Mouse (Mus musculus) yolk sac, embryonic 10.5 days (tissue): ENCODE results near the gene Lsg1.

Experiments
- DNase-seq: peaks from one replicate; pipeline ENCODE4 v3.0.0-alpha.2; 2017; ENCODE audit warnings: low spot score

Lsg1 gene

GRCm38 (mm10) chr16:30587494-30588327 lies at the start of gene Lsg1:
Gene Lsg1 (minus strand): TSS chr16:30587592.
- DNase-seq: peak; percentile 89

DNA sequence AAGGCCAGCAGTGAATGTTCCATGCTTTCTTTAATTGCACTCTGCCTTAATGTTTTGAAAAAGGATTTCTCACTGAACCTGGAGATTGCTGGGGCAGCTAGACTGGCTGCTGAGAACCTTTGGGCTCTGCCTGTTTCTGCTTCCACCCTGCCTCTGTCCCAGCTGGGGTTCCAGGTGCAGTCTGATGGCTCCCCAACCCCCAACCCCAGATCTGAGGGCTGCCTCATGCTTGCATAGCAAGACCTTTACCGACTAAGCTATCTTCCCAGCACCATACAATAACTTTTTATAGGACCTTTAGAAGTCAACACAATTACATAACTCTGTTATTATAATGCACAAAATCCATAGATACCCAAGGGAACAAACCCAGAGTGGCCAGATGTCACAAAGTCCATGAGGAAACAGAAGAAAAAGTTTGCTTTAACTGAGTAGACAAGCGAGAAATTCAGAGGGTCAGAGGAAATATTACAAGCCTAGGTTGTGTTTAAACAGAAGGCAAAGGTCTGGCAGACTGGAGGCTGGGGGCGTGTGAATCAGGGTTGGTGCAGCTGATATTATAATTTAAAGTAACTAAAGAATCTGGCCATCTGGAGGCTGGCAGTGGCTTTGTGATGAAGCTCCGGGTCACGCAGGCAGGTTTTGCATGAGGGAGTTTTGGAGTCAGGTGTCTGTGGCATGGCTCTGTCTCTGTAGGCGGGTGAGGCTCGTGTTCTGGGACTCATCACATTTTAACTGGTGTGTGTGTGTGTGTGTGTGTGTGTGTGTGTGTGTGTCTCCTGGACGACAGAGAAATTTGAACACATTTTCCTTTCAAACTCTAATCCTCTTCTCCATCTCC lies 46.7 kb upstream of the Lsg1 start:
- no peak for DNase-seq

- DNase-seq: no peak
These were observed 42.1 kb upstream of the Lsg1 start for GRCm38 (mm10) chr16:30629509-30629908.

DNA sequence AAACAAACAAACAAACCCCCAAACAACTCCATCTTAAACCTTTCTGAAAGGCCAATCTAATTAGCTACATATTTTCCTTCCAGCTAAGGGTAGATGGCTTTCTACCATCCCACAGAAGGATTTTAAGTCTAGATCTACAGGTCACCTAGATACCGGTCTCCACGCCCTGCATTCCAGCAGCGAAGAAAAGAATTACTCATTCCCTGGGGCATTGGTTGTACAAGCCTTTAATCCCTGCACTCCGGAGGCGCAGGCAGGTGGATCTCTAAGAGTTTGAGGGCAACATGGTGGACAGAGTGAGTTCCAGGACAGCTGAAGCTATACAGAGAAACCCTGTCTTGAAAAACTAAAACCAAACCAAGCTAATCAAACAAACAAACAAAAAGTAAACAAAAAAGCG lies 41.0 kb upstream of the Lsg1 start:
- DNase-seq: no peak

DNA sequence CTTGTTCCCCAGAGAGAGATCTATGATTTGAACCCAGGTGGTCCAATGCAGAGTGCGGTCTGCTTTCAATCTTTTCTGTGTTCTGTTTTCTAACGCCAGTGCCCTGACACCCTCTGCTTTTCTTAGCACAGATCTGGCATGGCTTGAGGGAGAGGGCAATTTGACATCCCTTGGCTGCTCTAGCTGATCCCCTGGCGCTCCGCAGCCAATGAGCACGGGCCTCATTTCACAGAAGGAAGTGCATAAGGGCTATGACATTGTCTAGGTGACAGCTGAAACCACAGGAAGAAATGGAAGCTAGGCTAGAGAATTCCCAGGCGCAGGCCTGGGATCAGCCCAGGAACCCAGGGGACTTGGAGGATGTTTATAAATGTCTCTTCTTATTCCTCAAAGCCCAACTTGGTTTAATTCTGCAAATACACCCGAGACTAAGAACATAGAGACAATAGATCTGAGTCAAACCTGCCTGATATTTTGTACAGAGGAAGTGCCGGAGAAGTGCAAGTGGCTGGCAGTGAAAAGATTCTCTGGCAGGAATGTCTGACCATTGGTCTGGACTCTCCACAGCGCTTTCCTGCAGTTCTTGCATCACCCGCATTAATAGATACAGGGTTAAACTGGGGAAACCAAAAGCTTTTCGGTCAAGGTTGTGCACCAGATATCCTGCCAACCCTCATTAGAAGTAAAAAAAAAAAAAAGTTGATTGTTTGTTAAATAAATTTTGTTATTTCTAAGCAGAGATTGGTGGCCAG lies 40.4 kb upstream of the Lsg1 start:
- DNase-seq: no peak

DNA sequence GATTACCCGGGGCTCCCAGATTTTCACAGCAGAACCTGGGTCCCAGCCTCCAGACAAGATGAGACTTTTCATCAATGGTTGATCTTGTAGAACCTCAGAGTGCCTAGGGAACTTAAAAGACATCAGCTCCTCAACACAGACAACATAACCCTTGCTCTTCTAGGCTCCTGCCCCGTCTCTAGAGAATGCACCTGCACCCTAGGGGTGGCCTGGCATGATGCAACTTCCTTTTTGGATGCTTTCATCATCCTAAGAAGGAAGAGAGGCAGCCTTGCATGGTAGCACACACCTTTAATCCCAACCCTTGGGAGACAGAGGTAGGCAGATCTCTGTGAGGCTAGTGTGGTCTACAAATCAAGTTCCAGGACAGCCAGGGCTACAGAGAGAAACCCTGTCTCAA lies 37.2 kb upstream of the Lsg1 start:
- no peak for DNase-seq

- no peak for DNase-seq
These were observed 36.3 kb upstream of the Lsg1 start for GRCm38 (mm10) chr16:30623645-30624044.

GRCm38 (mm10) chr16:30616281-30616680 lies 28.9 kb upstream of the Lsg1 start:
- DNase-seq: no peak

DNA sequence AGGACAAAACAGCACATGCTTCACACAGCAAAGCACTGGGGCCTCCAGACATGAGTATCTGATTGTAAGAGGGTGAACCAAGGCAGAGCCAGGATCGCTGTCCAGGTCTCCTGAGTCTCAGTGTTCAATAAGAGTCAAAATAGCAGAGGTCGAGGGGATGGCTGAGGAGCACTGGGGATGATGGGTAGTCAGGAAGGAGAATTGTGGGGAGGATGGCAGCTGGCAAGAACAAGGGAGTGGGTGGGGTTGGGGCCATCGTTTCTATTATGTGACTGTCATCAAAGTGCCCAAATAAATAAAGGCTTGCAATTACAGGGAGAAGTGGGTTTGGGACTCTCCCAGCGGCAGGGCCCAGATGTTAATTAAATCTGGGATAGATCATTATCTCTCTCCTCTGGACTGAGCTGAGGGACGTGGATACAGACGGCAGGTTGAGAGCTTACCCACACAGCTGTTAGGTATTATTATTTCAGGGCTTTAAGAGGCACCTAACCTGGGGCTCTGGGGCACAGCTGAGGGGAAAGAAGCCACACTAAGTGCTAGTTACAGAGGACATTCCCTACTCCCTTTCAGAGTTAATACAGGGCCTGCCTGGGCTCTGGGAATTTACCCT lies 27.4 kb upstream of the Lsg1 start:
- no peak for DNase-seq

DNA sequence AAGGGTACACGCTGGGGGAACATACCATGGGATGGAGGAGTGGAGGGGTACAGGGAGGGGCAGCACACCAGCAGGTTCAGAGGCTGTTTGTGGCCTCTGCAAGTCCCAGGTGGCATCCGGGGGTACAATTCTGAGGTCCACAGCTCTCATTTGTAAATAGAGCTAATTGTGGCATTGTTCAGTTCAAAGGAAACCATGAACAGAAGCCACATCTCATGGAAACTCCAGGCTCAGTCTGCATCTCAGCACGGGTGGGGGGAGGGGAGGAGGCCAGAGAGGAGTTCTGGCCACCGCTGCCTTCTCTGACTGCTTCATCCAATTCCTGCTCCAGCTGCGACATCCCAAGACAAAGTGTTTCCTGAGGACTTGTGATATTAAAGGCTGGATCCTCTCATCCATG lies 26.7 kb upstream of the Lsg1 start:
- no peak for DNase-seq

DNA sequence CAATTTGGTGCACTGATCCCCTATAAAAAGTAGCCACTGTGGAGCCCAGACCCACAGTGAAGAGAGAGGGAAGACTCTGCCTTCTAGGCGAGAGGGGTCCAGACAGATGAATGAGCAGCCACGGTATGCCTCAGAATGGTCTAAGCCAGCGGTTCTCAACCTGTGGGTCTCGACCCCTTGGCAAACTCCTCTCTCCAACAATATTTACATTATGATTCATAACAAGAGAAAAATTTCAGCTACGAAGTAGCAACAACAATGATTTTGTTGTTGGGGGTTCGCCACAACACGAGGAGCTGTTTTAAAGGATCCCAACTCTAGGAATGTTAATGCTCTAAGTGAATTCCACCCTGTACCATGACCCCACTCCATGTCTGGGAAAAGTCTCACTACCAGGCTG lies 25.7 kb upstream of the Lsg1 start:
- DNase-seq: no peak

DNA sequence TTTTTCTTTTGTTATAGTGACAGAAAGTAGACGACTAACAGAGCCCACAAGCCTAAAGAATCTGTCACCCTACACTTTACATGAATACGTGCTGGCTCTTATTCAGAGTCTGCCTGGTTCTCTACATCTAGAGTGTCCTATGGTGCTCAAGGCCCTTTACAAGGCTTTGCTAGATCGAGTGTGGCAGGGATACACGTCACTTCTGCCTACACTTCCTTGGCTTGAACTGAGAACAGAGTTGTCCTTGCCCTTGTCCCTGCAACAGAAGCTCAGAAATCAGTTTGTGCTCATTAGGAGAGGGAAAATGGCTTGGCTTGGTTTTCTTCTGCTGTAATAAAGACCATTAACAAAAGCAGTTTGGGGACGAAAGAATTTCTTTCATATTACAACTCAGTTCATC lies 23.9 kb upstream of the Lsg1 start:
- DNase-seq: no peak

DNA sequence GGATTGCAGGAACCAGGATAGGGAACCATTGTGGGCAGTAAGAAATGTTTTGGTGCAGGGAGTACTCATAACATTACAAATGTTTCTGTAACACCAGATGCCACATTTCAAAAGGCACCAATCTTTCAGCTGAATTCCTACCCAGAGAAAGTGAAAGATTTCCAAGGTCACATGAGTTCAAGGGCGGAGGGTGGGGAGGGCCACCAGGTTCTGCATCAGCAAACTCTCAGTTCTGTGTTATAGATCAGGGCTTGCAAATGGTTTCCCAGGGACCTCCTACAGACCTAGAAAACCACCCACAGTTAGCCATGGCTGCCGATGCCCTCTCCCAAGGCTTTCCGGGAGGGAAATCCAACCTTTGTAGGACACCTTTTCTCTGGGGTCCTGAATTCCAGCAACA lies 20.5 kb upstream of the Lsg1 start:
- DNase-seq: no peak

DNA sequence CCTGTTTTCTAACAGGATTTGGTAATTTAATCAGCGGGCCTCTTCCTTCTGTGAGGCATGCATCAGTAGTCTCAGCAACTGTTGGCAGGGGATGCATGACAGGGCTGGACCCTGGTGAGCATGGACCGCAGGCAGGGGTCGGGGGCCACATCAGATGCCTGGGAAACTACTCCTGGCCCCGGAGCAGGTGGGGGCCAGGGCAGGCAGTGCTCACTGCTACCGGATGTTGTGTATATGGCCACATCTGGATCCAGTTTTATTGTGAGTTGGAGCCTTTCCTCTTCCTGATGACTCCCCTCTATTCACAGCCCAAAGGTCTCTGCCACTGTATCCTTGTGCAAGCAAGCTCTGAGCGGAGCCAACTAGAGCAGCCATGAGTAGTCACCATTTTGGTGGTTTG lies 18.1 kb upstream of the Lsg1 start:
- no peak for DNase-seq

DNA sequence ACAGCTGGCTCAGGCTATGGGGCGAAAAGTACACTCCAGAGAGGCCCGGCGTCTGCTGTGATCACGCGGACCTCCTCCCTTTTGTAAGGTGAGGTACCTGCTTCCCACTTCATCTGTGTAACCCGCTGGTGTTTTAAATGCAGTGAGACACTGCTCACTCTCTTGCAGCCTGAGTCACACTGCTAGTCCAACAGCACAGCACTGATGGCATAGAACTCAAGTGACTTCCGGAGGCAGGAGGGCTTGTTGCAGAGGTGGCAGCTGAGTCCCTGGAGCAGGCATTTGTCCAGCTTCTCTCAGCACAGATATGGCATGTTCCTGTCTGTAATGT lies 17.4 kb upstream of the Lsg1 start:
- no peak for DNase-seq

DNA sequence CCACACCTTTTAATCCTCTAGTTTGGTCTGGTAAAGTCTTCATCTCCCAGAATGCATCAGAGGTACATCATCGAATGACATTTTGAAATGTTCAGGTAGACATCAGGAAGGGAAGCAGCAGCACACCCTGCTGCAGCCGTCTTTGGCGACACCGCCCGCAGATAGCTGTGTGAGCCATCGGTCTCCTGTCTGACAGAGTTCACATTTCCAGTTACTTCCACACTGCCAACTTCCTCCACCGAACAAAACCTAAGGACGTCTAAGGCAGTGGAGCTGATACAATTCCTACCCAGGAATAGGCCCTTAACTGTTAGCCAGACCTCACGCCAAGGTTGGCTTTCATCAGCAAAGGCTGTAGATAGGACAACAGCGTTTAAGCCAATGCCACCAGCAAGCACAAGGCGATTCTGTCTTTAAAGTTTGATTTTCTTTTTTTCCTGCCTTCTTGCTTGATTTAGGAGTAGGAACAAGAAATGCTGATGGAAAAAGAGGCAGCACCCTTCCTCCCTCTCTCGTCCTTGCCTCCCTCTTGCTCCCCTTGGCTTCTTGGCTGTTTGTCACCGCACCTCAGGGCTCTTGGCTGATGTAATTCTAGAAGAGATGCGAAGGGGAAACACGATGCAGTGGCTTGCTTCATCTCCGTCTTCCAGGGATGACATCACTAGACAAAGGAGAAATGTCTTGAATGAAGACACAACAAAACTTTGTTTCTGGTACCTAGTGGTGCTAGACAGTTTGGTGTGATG lies 16.8 kb upstream of the Lsg1 start:
- DNase-seq: no peak

GRCm38 (mm10) chr16:30603531-30603842 lies 16.1 kb upstream of the Lsg1 start:
- DNase-seq: no peak

GRCm38 (mm10) chr16:30602684-30603530 lies 15.5 kb upstream of the Lsg1 start:
- DNase-seq: no peak

GRCm38 (mm10) chr16:30601946-30602345 lies 14.6 kb upstream of the Lsg1 start:
- DNase-seq: peak; percentile 28

- DNase-seq: peak; percentile 55
These were observed 13.8 kb upstream of the Lsg1 start for GRCm38 (mm10) chr16:30601046-30601832.
